Mouse (Mus musculus) fat pad, adult 2 months (tissue): Measurements from ENCODE around the gene Ptgds.

Source experiments
- DNase-seq: peaks from one replicate; pipeline ENCODE4 v3.0.0-alpha.2; 2011; ENCODE audit warnings: low read depth, low spot score; ENCODE audit errors: extremely low read depth

Ptgds gene

DNA sequence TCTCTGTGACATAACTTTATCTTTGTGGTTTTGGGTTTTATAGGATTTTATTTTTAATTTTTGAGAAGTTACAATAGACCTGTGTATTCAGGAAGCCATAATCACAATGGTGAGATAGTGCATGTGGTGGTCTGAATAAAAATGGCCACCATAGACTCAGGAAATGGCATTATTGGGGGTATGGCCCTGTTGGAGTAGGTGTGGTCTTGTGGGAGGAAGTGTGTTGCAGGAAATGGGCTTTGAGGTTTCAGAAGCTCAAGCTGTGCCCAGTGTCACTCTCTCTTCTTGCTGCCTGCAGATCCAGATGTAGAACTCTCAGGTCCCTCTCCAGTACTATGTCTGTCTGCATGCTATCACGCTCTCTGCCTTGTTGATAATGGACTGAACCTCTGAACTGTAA lies 10.7 kb upstream of the Ptgds start:
- DNase-seq = no peak

DNA sequence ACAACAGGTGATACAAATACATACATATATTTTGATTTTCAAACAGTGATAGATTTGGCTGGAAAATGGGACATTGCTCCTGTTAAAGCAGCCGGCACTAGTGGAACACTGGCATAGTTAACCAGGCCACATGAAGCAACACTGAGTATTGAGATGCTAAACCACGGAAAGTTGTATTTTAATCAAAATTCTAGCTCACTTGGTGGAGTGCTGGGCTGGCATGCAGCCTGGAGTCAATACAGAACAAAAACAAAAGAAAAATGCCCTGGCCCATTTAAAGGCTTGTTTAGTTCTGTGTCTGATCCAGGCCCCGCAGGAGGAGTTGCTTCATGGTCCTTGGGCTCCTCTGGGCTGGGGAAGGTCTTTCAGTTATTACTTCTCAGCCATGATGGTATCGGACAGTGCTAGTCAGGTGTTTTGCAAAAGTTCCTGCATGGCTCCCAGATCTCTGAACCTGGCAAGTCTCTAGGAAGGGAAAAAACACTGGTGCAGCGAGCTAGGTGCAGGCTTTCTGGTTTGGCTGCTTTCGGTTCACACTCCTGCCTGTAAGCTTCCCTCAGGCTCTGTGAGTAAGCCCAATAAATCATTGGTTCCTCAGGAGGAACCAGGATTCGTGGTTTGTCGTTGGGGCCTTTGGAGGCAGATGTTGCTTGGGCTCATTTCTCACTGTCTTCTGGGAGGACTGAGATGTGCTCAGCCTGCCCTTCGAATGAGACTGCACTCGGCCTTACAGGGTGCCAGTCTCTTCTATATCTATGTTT lies 9.9 kb upstream of the Ptgds start:
- DNase-seq = peak; percentile 68

DNA sequence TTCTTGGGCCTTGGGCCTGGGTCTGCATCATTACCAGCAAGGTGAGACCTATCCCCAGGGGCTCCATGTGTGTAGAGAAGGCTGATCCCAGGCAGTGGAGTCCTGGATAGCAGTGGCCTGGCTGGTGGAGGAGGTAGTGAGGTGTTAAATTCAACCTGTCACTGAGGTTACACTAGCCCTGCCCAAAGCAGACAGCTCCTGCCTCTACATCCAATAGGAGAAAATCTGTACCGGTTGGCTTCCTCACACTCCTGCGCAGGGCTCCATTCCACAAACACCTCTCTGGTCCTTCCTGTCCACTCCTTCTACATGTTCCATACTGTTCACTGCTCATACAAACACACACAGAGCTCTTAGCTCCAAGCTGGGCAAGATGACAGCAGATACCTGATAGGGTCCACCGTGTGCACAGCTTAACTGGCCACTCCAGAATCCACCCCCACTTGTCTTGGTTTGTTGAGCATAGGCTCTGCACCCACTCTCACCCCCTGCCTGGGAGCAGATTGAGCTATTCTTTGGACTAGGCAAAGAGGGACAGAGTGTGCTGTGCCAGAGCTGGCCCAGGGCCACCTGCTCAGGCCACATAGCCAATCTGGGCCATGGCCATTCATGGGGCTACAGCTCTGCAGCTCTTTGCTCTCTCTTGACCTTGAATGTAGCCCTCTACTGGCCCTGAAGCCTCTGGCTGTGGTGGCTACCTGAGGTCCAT lies 8.3 kb upstream of the Ptgds start:
- no peak for DNase-seq

DNA sequence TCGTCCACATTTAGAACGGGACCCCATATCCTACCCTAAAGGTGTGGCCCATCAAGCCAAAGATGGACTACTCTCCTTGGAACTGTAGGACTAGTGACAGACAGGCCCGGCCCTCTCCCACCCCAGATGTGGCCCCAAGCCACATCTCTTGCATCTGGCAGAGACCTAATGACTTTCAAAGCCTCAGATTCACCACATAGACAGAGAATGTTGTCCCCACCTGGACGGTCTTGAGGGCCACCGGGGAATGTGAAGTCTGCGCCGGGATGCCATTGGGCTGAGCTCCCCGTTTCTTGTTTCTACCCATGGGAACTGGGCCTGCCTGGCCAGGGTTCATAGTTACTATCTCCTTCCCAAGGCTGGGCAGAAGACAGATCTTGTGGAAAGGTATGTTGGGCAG lies 7.7 kb upstream of the Ptgds start:
- no peak for DNase-seq

DNA sequence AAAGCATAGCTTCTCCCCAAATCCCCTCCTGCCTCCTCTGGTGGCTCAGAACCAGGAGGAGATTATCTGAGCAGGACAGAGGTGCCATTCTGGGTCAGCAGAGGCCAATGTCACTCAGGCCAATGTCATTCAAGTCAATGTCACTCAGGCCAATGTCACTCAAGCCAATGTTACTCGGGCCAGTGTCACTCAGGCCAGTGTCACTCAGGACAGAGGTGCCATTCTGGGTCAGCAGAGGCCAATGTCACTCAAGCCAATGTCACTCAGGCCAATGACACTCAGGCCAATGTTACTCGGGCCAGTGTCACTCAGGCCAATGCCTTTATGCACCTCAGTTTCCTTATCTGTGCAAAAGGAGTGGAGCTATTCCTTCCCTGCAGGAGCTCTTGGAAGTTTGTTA lies 2.7 kb upstream of the Ptgds start:
- no peak for DNase-seq

DNA sequence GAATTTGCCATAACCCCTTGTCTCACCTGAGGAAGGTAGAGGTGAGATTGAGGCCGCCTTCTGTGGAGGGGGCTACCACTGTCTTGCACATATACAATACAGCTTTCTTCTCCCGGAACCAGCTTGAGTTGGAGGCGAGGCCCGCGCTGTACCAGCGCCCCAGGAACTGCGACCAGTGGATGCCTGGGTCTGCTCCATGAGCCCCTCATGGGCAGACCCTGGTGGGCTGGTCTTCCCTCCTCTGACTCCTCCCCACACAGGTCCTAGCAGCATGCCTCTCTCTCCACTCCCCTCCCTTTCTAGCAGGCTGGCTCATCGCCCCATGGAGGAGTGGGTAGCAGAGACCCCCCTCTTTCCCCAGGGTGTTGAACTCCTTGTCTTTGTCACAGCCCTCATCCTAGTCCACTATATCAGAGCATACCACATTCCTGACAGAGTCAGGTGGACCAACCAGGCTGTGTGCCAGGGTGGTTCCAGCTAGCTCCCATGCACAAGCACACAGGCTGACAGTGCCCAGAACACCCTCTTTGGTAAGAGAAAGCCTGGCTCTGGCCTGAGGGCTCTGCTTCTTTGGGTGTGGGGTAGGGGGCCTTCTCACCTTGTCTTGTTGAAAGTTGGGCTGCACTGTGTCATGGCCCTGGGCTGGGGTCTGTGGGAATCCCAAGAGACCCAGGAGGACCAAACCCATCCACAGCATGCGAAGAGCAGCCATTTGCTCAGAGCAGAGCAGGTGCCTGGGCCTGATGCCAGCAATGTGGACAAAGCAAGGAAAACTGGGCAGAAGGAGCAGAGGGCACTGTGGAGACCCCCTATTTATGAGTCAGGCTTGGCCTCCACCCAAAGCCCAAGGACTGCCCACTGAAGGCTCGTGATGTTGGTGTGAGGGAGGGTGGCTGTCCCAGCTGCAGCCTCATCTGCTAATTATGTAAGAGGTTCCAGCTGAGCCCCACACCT lies 607 bp downstream of the Ptgds start:
- DNase-seq = no peak

DNA sequence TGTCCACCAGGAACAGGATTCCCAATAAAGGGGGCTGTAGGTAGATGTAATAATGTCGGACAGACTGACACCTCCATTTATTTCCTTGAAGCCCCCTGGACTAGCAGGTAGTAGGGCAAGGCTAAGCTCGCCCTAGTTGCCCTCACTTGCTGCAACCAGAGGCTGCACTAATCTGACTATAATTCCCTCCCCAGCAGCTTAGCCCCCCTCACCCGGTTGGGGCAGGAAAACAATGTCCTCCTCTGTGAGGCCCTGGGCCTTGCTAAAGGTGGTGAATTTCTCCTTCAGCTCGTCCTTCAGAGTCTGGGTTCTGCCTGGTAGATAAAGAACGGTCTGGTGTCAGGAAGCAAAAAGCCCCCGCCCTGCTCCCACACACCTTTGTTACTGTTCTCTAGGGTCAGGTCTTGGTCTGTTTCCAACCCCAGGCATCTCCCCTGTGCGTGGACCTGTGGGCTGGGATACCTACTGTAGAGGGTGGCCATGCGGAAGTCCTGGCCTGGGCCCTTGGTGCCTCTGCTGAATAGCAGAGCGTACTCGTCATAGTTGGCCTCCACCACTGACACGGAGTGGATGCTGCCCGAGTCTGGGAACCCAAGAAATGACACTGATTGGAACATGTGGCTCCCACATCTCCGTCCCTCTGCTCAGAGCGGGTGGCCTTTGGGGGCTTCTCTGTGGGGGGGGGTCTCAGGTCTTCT lies 2.1 kb downstream of the Ptgds start:
- no peak for DNase-seq

DNA sequence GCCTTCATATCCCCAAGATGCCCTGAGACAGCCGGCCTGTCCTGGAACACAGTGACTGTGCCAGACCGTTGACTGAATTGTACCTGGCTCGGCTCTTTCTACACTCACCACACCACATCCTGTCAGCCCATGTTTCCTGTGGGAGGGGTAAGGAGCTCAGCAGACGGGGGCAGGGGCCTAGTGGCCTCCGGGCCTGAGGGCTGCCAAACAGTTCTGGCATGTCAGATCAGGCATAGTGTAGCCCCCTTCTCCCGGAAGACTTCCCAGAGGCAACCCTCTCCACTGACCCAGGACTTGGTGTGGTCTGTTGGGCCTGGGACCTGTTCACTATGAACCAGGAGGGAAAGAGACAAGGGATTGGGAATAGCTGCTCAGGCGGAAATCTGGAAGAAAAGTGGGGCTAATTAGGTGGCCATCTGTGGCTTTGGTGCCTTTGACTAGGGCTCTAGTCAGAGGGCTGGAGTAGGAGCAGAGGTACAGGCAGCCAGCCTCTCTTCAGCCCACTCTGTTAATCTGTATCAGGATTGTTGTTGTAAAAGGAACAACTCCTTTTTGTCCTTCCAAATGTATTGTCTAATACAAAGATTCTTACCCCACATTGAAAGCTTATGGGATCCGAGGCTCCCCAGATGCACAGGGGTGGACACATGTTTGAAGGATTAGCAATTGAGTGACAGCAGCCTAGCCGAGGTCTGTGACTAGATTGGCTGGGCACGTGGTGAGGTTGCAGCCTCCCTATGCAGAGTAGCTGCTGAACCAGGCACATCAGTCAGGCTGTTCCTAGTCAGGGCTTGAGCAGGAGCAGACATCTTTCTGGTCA lies 3.8 kb downstream of the Ptgds start:
- no peak for DNase-seq

GRCm38 (mm10) chr2:25465256-25465655 lies 4.6 kb downstream of the Ptgds start:
- DNase-seq = no peak

- DNase-seq = no peak
Measured at GRCm38 (mm10) chr2:25463630-25464029, 6.2 kb downstream of the Ptgds start.

- no peak for DNase-seq
Measured at GRCm38 (mm10) chr2:25461407-25461806, 8.4 kb downstream of the Ptgds start.

- peak; percentile 85 for DNase-seq
Measured at GRCm38 (mm10) chr2:25460551-25461309, 9.1 kb downstream of the Ptgds start, which contains the start of gene Paxx. Gene Paxx, minus strand, starts transcription at chr2:25461094.

GRCm38 (mm10) chr2:25460135-25460534 lies 9.7 kb downstream of the Ptgds start:
- DNase-seq = no peak

DNA sequence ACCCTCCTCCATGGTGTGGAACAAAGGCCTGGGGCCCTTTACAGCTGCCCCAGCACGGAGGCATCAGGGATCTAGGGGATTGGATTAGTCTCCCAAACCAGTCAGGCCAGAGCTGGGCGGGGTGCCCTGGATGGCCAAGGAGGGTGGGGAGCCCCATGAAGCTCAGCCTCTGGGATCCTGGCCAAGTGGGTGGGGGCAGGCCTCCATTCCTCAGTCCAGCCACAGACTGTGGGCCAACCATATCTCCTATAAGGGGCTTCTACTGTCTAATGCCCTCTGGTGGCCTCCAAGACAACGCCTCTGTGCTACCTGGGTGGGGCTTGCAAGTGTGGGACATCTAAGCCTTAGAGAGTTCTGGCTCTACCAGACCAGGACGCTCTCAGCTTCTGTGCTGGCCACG lies 10.9 kb downstream of the Ptgds start:
- no peak for DNase-seq

DNA sequence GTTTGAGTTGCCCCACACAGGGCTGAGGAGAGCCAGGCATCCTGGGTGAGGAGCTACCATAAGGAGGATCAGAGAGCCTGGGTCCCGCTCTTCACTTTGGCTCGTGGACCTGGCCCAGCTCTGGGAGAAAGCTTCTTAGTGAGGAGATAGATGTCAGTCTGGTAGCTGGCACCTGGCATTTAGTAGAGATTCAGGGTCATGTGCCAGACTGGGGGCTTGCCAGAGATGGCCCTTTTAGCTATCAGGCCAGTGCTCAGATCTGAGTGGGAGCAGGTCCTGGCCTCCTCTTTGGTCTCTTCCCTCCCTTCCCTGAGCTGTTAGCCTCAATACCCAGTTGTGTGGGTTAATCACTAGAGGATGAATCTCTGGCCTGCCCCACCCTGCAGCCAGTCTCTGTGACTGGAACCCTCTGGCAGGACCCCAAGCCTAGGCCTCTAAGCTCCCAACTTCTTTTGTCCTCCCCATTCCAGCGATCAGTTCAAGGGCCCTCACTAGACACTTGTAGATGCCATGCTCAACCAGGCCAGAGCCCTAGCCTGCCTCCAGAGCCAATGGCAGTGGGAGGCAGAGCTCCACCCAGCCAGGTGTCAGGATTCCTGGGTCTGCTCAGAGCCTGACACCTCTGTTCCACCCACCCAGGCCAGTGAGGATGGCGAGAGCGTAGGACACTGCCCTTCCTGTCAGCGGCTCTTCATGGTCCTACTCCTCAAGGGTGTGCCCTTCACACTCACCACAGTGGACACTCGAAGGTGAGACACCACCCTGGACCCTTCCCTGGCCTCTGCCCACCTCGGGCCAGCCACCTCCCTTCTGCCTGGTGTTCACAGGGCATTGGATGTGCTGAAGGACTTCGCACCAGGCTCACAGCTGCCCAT lies 12.6 kb downstream of the Ptgds start:
- DNase-seq = no peak

DNA sequence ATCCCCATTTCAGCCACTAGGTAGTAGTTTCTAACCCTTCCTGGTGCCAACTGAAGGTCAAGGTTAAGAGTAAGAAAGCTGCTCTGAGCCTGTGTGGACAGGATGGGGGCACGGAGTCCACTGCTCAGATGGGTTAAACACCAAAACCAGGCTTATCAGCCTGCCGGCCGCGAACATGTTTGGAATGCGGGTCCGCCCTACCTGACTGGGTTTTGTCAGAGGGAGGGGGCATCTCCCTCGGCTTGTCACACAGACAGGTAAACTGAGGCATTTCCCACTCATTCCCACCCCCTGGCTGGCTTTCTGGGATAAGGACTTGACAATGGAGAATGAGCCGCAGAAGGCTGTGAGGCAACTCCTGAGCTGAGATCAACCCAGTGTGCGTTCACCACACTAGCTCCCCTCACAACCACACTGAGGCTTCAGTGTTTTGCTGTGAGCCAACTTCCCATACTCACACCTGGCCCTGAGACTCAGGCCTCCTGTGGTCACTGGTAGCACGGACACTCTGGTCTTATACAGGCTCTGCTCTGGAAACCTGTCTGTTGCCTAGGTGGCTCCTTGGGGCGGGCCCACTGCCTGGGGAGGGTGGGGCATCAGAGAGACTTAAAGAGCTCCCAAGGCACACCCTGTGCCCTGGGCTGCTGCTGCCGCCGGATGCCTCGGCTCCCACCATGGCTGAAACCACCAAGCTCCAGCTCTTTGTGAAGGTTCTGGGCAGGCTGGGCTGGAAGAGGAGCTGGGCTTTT lies 13.5 kb downstream of the Ptgds start, which contains the start of gene Clic3:
Gene Clic3 (plus strand): TSS at position 634 of the 749 bp plus-strand sequence.
- no peak for DNase-seq

DNA sequence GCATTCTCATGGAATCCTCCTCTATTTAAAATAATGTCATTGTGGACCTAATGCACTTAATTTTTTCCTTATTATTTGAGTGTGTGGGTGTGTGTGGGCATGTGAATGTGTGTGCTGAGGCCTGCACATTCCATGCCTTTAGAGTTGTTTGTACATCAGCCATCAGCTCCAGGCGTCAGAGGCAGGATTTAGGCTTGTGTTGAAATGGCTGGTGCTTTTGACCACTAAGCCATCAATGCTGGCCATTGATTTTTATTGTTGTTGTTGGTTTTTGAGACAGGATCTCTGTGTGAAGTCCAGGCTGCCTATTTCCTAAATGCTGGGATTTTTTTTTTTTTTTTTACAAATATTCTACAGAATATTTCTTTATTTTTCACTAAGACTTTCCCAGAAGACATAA lies 16.9 kb downstream of the Ptgds start:
- no peak for DNase-seq
